In genomic region chr3:27475899-27476298, GRCm38 (mm10) we compare ENCODE assay signal across 25 mouse cellular contexts.
DNase-seq lines count a peak whose midpoint lies in the region; ATAC-seq and TF ChIP-seq lines count a peak whose summit lies in the region.
"Had no signal": no experiment of that assay in that cellular context is flagged by ENCODE, and none has a peak within 500 bp of the region (broad histone marks: within the 10 kb centered on the region; RNA-seq: fewer than 3 reads in every experiment).

No protein-coding gene starts in this region.

- WGBS in hindbrain, postnatal 0 days: 62% methylated on average over 7 of the region's 7 CpGs
- 57% methylated on average over 7 of the region's 7 CpGs for WGBS in hindbrain, embryonic 14.5 days
- 84% methylated on average over 7 of the region's 7 CpGs for WGBS in lung, embryonic 14.5 days
- WGBS in lung, postnatal 0 days: 90% methylated on average over 7 of the region's 7 CpGs
- WGBS in intestine, postnatal 0 days: 94% methylated on average over 7 of the region's 7 CpGs

- no peak for TF ChIP-seq EP300 in lung, postnatal 0 days (IDR thresholded peaks at IDR 0.05)

- no peaks in the 10 kb centered on the region for H3K36me3 ChIP-seq in hindbrain, postnatal 0 days (ENCODE audit: insufficient read depth, low read length)
- H3K36me3 ChIP-seq in hindbrain, embryonic 14.5 days (replicated peaks; ENCODE audit: control insufficient read depth, insufficient read depth): no peaks in the 10 kb centered on the region
- peaks cover 48% of the 10 kb centered on the region for H3K36me3 ChIP-seq in lung, embryonic 14.5 days (ENCODE audit: insufficient read depth)
- H3K36me3 ChIP-seq in lung, postnatal 0 days (ENCODE audit: insufficient read depth, low read length): peaks cover 12% of the 10 kb centered on the region; the same call in 1 of the 2 replicates
- peaks cover 26% of the 10 kb centered on the region; the same call in 1 of the 2 replicates for H3K36me3 ChIP-seq in intestine, postnatal 0 days (ENCODE audit: control insufficient read depth, insufficient read depth)
- H3K36me3 ChIP-seq: forebrain, embryonic 15.5 days; hindbrain, embryonic 15.5 days had no signal

- no peak for ATAC-seq in hindbrain, postnatal 0 days
- no peak for ATAC-seq in hindbrain, embryonic 14.5 days (ENCODE audit: low FRiP score)
- no peak for ATAC-seq in lung, embryonic 14.5 days (ENCODE audit: insufficient read depth)
- ATAC-seq in lung, postnatal 0 days: no peak
- ATAC-seq in intestine, postnatal 0 days: no peak
- ATAC-seq: activated CD4-positive, CD25-positive, alpha-beta regulatory T cell, adult 4 months; CD4-positive, CD25-positive, alpha-beta regulatory T cell, adult 4 months; forebrain, embryonic 15.5 days had no signal

- no peak overlapping the region for H3K27ac ChIP-seq in hindbrain, postnatal 0 days
- no peak overlapping the region for H3K27ac ChIP-seq in hindbrain, embryonic 14.5 days
- H3K27ac ChIP-seq in lung, embryonic 14.5 days (ENCODE audit: low read depth): no peak overlapping the region
- H3K27ac ChIP-seq in lung, postnatal 0 days (ENCODE audit: low read length): no peak overlapping the region
- H3K27ac ChIP-seq in intestine, postnatal 0 days (ENCODE audit: low read depth, low read length): no peak overlapping the region
- H3K27ac ChIP-seq: embryonic facial prominence, embryonic 10.5 days; embryonic facial prominence, embryonic 13.5 days; forebrain, embryonic 12.5 days; forebrain, embryonic 15.5 days; heart, embryonic 13.5 days; hindbrain, embryonic 15.5 days had no signal

- TF ChIP-seq CTCF in hindbrain, postnatal 0 days (IDR thresholded peaks at IDR 0.05; ENCODE audit: low read depth): peak; percentile 35
- TF ChIP-seq CTCF in lung, embryonic 14.5 days (IDR thresholded peaks at IDR 0.05; ENCODE audit: low read depth): 0 out of 2 replicates have a peak, but pooled peaks have one; percentile 7
- no peak for TF ChIP-seq CTCF in lung, postnatal 0 days (IDR thresholded peaks at IDR 0.05)
- TF ChIP-seq CTCF in intestine, postnatal 0 days (IDR thresholded peaks at IDR 0.05; ENCODE audit: low read depth): no peak

- H3K4me1 ChIP-seq in hindbrain, postnatal 0 days (ENCODE audit: insufficient read depth, low read length): no peaks in the 10 kb centered on the region
- H3K4me1 ChIP-seq in hindbrain, embryonic 14.5 days (replicated peaks; ENCODE audit: control insufficient read depth, insufficient read depth, low read length): no peaks in the 10 kb centered on the region
- H3K4me1 ChIP-seq in lung, embryonic 14.5 days (ENCODE audit: insufficient read depth): no peaks in the 10 kb centered on the region
- no peaks in the 10 kb centered on the region for H3K4me1 ChIP-seq in lung, postnatal 0 days (ENCODE audit: insufficient read depth, low read depth, low read length)
- H3K4me1 ChIP-seq in intestine, postnatal 0 days (replicated peaks; ENCODE audit: control insufficient read depth, insufficient read depth, low read length): no peaks in the 10 kb centered on the region
- H3K4me1 ChIP-seq: embryonic facial prominence, embryonic 10.5 days; forebrain, embryonic 12.5 days; hindbrain, embryonic 15.5 days had no signal

- no peaks in the 10 kb centered on the region for H3K9me3 ChIP-seq in hindbrain, postnatal 0 days (ENCODE audit: low read length)
- H3K9me3 ChIP-seq in hindbrain, embryonic 14.5 days (ENCODE audit: control insufficient read depth, low read length): no peaks in the 10 kb centered on the region
- no peaks in the 10 kb centered on the region for H3K9me3 ChIP-seq in lung, embryonic 14.5 days (ENCODE audit: low read depth, low read length)
- H3K9me3 ChIP-seq in lung, postnatal 0 days (ENCODE audit: low read length): no peaks in the 10 kb centered on the region
- no peaks in the 10 kb centered on the region for H3K9me3 ChIP-seq in intestine, postnatal 0 days (ENCODE audit: control insufficient read depth)
- H3K9me3 ChIP-seq: embryonic facial prominence, embryonic 13.5 days; forebrain, embryonic 12.5 days; forebrain, embryonic 15.5 days; hindbrain, embryonic 15.5 days had no signal

- no peak overlapping the region for H3K9ac ChIP-seq in hindbrain, postnatal 0 days (replicated peaks; ENCODE audit: low read length)
- H3K9ac ChIP-seq in hindbrain, embryonic 14.5 days: no peak overlapping the region
- H3K9ac ChIP-seq in lung, embryonic 14.5 days: no peak overlapping the region
- no peak overlapping the region for H3K9ac ChIP-seq in lung, postnatal 0 days (replicated peaks; ENCODE audit: low read depth)
- no peak overlapping the region for H3K9ac ChIP-seq in intestine, postnatal 0 days (ENCODE audit: low read depth, low read length)
- H3K9ac ChIP-seq: embryonic facial prominence, embryonic 13.5 days; forebrain, embryonic 12.5 days; forebrain, embryonic 15.5 days; heart, embryonic 13.5 days; hindbrain, embryonic 15.5 days had no signal

- no peak overlapping the region for H3K4me3 ChIP-seq in hindbrain, postnatal 0 days (ENCODE audit: low read length)
- H3K4me3 ChIP-seq in hindbrain, embryonic 14.5 days (replicated peaks; ENCODE audit: low read length): no peak overlapping the region
- H3K4me3 ChIP-seq in lung, embryonic 14.5 days (ENCODE audit: low read depth, low read length): no peak overlapping the region
- H3K4me3 ChIP-seq in lung, postnatal 0 days (ENCODE audit: low read depth, low read length): no peak overlapping the region
- no peak overlapping the region for H3K4me3 ChIP-seq in intestine, postnatal 0 days (ENCODE audit: low read depth, low read length)
- H3K4me3 ChIP-seq: embryonic facial prominence, embryonic 10.5 days; embryonic facial prominence, embryonic 13.5 days; erythroblast, embryonic 14.5 days; forebrain, embryonic 12.5 days; forebrain, embryonic 15.5 days; heart, embryonic 13.5 days; hindbrain, embryonic 15.5 days had no signal

- no peak for DNase-seq in hindbrain, postnatal 0 days (ENCODE audit: low spot score)
- no peak for DNase-seq in hindbrain, embryonic 14.5 days (ENCODE audit: low spot score)
- DNase-seq in lung, embryonic 14.5 days: no peak
- DNase-seq in lung, postnatal 0 days (ENCODE audit: low spot score): no peak
- peak; percentile 11 for DNase-seq in ZHBTc4 (ENCODE audit: low read depth, low spot score)
- DNase-seq: adrenal gland, adult 8-10 months; adrenal gland, postnatal 25 days; cerebellum, adult 11-12 months; cerebellum, adult 8-10 months; cerebellum, postnatal 36 days; embryo, embryonic 11 days; gastrocnemius, postnatal 14 days; heart, adult 11 months; heart, postnatal 14 days; heart, postnatal 4 days had no signal

- H3K27me3 ChIP-seq in hindbrain, postnatal 0 days (ENCODE audit: insufficient read depth, low read length): no peaks in the 10 kb centered on the region
- no peaks in the 10 kb centered on the region for H3K27me3 ChIP-seq in hindbrain, embryonic 14.5 days (ENCODE audit: control insufficient read depth, insufficient read depth, low read length)
- H3K27me3 ChIP-seq in lung, embryonic 14.5 days (ENCODE audit: insufficient read depth, low read length): no peaks in the 10 kb centered on the region
- no peaks in the 10 kb centered on the region for H3K27me3 ChIP-seq in lung, postnatal 0 days (replicated peaks; ENCODE audit: insufficient read depth, low read length)
- no peaks in the 10 kb centered on the region for H3K27me3 ChIP-seq in intestine, postnatal 0 days (replicated peaks; ENCODE audit: control insufficient read depth, insufficient read depth, low read length)
- H3K27me3 ChIP-seq: embryonic facial prominence, embryonic 13.5 days; forebrain, embryonic 12.5 days; forebrain, embryonic 15.5 days; heart, embryonic 13.5 days; hindbrain, embryonic 15.5 days had no signal

- H3K4me2 ChIP-seq in hindbrain, postnatal 0 days (ENCODE audit: low read depth, low read length): no peak overlapping the region
- no peak overlapping the region for H3K4me2 ChIP-seq in hindbrain, embryonic 14.5 days (replicated peaks)
- H3K4me2 ChIP-seq in lung, embryonic 14.5 days: no peak overlapping the region
- no peak overlapping the region for H3K4me2 ChIP-seq in lung, postnatal 0 days (replicated peaks; ENCODE audit: low read depth, low read length)
- H3K4me2 ChIP-seq in intestine, postnatal 0 days (replicated peaks; ENCODE audit: low read depth): no peak overlapping the region
- H3K4me2 ChIP-seq: embryonic facial prominence, embryonic 13.5 days; forebrain, embryonic 12.5 days; forebrain, embryonic 15.5 days; heart, embryonic 13.5 days; hindbrain, embryonic 15.5 days had no signal

Comparison
In these comparisons a context has a peak if more than half of its experiments do, and no peak if none do; other contexts are left out.
1. CTCF ChIP-seq: peak in hindbrain, postnatal 0 days (single experiment) and lung, embryonic 14.5 days (single experiment); none in lung, postnatal 0 days (single experiment) and intestine, postnatal 0 days (single experiment).